Mouse (Mus musculus) induced T-regulatory cell, adult 2 months (primary cell): ENCODE data around the gene Cd55b.
"Not testable (repeated sequence)": the region's sequence is repeated elsewhere in the genome, so short reads cannot be mapped to it uniquely, and the experiment has no call there.

Experiments
- DNase-seq: peaks from one replicate; pipeline ENCODE4 v3.0.0-alpha.2; 2012; ENCODE audit warnings: low read depth

Gene Cd55b

GRCm38 (mm10) chr1:130422664-130423111 lies at the start of gene Cd55b:
TSS of gene Cd55b (minus strand) at chr1:130423009.
- DNase-seq: no peak

DNA sequence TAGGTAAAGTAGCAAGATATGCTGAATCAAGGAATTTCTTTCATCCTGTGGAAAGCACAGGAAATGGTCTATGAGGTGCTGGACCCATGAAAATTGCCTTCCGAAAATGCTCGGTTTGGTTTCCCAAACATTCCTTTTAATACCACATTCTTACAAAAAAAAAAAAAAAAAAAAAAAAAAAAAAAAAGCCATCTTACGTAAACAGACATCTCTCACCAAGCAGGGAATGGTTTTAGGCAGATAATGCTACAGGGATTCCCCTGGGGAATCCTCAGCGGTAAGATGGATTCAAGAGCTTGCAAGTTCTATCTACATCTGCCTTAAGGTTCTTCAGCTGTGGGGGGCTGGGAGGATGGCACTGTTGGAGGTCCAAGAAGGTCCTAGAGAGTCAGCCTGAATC lies 47.3 kb upstream of the Cd55b start:
- DNase-seq: no peak

DNA sequence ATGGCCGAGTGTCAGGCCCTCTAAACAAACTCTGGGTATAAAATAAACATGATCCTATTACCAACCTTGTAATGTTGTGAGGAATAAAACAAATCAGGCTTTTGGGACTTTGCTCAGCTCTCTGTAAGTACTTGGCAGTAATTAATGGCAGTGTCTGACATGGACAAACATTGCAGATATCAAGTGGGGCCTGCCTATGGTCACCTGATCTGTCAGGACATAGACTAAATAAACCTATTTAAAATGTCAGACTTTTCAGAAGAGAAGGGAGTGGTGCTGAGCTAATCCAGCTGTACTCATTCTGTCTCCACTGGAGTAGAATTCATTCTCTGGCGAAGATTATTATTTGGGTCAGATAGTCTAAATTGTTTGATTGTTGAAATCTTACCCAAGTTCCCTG lies 44.6 kb upstream of the Cd55b start:
- DNase-seq: no peak

- DNase-seq: no peak
These were observed 41.4 kb upstream of the Cd55b start for GRCm38 (mm10) chr1:130464173-130464572.

- DNase-seq: no peak
These were observed 40.1 kb upstream of the Cd55b start for GRCm38 (mm10) chr1:130462867-130463266.

GRCm38 (mm10) chr1:130462084-130462861 lies 39.5 kb upstream of the Cd55b start, which contains the start of gene Cd55:
TSS of gene Cd55 (minus strand) at chr1:130462744.
- DNase-seq: peak; percentile 92

- DNase-seq: no peak
These were observed 32.3 kb upstream of the Cd55b start for GRCm38 (mm10) chr1:130455111-130455510.

DNA sequence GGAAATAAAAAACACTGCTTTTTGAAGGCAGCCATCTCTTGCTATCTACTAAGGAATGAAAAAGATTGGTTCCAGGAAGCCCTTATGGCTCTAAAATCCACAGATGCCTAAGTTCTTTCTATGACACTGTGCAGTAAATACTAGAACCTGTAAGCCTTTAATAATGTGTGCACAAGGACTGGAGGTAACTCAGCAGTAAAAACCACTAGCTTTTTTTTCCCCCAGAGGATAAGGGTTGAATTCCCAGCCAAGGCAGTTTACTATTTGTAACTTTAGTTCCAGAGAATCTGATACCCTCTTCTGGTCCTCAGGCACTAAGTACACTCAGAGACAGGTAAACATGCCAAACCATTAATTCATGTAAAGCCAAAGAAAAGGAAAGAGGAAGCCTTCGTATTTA lies 20.1 kb upstream of the Cd55b start:
- not testable (repeated sequence) for DNase-seq

DNA sequence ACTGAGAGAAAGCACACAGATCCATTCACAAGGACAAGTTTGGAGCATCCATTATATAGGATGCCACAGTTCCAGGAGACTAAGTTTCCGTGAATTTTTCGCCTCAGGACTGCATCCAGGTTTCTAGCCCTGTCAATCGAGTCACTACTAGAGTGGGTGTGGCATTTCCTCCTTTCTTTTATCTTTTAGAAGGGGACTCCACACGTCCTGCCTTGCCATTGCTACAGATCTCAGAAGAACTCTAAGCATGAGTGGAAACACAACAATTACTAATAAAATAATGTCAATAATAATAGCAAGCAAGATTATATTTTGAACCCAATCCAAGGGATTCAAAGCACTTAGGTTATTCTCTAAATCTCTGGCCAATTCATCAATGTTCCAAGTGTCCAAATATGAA lies 8.1 kb upstream of the Cd55b start:
- DNase-seq: no peak

GRCm38 (mm10) chr1:130428667-130429066 lies 5.9 kb upstream of the Cd55b start:
- not testable (repeated sequence) for DNase-seq

DNA sequence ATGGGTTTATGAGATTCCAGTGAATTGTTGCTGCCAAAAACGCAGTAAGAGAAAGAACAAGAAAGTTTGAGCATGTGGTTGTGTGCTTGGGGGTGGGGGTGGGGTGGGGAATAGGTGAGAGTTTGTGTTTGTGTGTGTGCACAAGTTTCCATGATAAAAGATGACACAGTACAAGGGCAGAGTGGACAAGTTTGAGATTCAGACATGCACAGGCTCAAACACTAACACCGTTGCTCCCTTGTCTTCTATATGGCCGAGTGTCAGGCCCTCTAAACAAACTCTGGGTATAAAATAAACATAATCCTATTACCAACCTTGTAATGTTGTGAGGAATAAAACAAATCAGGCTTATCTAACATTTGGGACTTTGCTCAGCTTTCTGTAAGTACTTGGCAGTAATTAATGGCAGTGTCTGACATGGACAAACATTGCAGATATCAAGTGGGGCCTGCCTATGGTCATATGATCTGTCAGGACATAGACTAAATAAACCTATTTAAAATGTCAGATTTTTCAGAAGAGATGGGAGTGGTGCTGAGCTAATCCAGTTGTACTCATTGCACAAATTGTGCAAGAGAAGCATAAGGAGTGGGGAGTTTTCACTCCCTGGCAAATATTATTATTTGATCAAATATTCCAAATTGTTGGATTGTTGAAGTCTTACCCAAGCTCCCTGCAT lies 4.5 kb upstream of the Cd55b start:
- not testable (repeated sequence) for DNase-seq

GRCm38 (mm10) chr1:130422033-130422432 lies 776 bp downstream of the Cd55b start:
- DNase-seq: not testable (repeated sequence)

DNA sequence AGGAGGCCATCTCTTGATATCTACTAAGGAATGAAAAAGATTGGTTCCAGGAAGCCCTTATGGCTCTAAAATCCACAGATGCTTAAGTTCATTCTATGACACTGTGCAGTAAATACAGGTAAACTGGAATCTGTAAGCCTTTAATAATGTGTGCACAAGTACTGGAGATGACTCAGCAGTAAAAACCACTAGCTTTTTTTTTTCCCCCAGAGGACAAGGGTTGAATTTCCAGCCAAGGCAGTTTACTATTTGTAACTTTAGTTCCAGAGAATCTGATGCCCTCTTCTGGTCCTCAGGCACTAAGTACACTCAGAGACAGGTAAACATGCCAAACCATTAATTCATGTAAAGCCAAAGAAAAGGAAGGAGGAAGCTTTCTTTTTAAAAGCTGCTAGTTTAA lies 25.7 kb downstream of the Cd55b start:
- DNase-seq: not testable (repeated sequence)

- not testable (repeated sequence) for DNase-seq
These were observed 35.5 kb downstream of the Cd55b start for GRCm38 (mm10) chr1:130387282-130387681.

GRCm38 (mm10) chr1:130377726-130378429 lies 44.9 kb downstream of the Cd55b start:
- DNase-seq: no peak

- no peak for DNase-seq
These were observed 48.5 kb downstream of the Cd55b start for GRCm38 (mm10) chr1:130374173-130374785.

DNA sequence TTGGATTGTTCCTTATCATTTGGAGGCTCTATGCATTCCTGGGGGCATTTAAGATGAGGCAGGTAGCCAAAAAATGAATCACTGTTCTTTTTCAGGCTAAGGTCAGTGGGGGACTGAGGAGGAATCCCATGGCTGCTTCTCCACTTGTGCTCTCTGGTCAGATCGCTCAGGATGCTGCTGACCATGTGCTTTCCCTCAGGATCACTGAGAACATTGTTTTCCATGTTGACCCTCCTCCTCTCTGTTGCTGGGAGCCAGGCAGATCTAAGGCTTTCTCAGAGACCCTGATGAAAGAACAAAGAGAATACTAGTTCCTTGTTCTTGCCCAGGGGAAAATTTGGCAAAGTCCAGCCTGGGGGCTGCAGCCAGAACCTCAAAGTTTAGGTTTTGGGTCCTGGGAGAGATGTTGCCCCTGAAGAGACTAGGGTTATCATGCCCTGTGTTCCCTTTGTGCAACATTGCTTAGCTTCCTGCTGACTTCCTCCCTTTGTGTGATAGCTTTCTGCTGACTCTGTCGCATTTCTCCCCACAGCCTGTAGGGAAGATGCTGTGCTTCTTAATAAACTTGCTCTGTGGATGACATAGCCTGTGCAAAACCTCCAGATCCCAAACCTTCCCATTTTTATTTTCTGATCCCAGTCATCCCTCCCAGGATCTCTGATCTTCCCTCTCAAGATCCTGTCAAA lies 49.3 kb downstream of the Cd55b start:
- DNase-seq: no peak

- peak; percentile 66 for DNase-seq
These were observed 50.8 kb downstream of the Cd55b start for GRCm38 (mm10) chr1:130371895-130372528.

GRCm38 (mm10) chr1:130371291-130371690 lies 51.5 kb downstream of the Cd55b start:
- no peak for DNase-seq

DNA sequence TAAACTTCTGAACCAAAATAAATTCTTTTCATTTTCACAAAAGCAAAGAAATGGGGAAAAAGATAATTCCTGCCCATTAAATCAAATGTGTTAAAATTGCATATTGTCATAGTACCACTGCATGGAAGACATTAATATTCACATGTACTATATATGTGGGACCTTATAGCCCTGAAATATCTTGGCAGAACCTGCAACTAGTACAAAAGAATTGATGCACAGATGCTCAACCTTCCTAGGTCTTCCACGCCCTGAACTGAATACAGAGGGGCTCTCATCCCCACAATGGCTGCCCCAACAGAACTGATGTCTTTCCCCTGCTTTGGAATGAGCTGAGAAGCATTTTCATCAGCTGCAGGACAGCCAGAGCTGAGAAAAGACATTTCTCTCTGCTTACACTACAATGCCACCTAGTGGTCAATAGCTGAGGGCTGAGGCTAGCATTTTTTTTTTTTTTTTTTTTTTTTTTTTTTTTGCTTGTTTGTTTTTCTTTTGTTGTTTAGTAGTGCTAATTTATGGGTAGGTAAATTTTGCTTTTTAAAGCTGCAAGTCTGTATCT lies 72.7 kb downstream of the Cd55b start:
- DNase-seq: peak; percentile 50

DNA sequence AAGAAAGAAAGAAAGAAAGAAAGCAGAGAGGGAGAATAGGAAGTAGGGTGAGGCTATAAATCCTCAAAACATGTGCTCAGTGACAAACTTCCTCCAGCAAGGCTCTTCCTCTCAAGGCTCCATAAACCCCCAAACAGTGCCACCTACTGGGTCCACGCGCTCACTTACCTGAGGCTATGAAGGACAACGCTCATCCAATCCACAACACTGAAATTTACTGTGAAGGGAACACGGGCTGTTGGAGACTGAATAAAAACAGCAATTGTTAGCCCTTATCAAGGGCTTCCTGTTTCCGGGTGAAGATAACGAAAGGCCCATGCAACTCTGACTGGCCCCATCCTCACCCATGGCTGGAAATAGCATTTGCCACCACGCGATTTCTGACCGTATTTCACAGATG lies 80.4 kb downstream of the Cd55b start:
- DNase-seq: no peak
